Mouse (Mus musculus): ENCODE measurements around the gene Gm10310.
"Not testable (repeated sequence)": the region's sequence is repeated elsewhere in the genome, so short reads cannot be mapped to it uniquely, and the experiment has no call there.

The Gm10310 gene

DNA sequence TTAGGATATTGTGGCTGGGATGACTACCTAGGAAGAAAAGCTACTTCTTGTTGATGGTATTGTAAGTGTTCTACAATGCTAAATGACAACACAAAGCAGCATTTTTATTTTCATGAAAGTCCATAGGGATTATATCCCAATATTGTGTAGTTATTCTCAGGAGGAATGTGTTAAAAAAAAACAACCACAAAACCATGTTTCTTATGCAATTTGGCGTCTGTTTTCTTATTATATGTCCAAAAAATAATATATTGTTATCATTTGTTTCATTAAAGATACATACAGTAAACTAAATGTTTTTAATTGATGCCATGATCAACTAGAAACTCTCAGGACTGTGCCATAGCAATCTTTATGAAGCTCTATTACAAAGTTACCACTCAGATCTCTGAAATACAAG, at the start of gene Gm10310:
Gene Gm10310 (minus strand): TSS at position 101 of the 400 bp plus-strand sequence.
- DNase-seq (ENCODE audit: low read depth, low spot score): not testable (repeated sequence)

DNA sequence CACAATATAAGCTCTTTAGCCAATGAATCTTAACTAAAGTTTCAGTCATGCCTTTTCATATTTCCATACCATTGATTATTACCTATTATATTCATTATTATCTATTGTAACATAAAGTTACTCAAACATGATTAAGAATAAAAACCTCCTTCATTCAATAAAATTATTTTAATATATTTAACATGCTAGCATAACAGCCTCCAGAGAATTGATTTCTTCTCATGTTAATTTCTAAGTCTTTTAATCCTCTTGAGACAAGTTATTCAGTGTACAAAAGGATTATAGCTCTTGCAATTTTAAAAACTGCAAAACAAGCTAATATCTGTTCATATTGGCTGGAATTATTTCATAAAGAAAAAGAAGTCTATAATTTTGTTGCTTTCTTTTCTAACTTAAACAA, 45.2 kb upstream of the Gm10310 start, which contains the start of gene Olfr821:
Gene Olfr821 (plus strand): TSS at position 301 of the 400 bp plus-strand sequence.
- no peak for DNase-seq (ENCODE audit: low read depth, low spot score)

- no peak for DNase-seq (ENCODE audit: low read depth, low spot score)
These were observed 27.5 kb upstream of the Gm10310 start, which contains the start of gene Olfr820 for GRCm38 (mm10) chr10:130012321-130012720. TSS of gene Olfr820 (plus strand) at chr10:130012621.

DNA sequence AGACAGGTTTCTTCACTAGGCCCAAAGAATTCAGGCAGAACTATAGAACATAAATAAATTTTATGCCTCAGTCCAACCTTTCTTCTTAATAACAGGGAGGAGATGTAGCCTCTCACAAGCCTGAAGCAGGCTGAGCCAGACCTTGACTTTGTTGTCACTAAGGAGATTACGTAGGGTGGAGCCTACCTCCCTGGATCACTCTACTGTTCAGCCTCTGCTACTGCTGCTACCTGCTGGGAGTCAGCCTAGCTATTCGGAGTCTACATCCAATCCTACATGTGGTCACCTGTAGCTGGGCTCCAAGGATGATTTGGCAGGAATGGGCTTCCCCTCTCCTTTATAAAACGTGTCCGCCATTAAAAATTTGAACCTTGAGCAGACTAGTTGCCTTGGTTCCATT, 20.5 kb upstream of the Gm10310 start:
- peak; percentile 91 for DNase-seq (ENCODE audit: low read depth, low spot score)

- peak; percentile 94 for DNase-seq (ENCODE audit: low read depth, low spot score)
These were observed 19.2 kb upstream of the Gm10310 start for GRCm38 (mm10) chr10:130004104-130004503.

GRCm38 (mm10) chr10:129981867-129982266, 3.0 kb downstream of the Gm10310 start:
- DNase-seq (ENCODE audit: low read depth, low spot score): not testable (repeated sequence)

DNA sequence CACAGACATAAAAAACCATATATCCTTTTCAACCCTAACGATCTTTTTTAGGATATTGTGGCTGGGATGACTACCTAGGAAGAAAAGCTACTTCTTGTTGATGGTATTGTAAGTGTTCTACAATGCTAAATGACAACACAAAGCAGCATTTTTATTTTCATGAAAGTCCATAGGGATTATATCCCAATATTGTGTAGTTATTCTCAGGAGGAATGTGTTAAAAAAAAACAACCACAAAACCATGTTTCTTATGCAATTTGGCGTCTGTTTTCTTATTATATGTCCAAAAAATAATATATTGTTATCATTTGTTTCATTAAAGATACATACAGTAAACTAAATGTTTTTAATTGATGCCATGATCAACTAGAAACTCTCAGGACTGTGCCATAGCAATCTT, 8.8 kb downstream of the Gm10310 start, which contains the start of gene Olfr247:
Gene Olfr247 (minus strand): TSS at position 101 of the 400 bp plus-strand sequence.
- DNase-seq (ENCODE audit: low read depth, low spot score): not testable (repeated sequence)

DNA sequence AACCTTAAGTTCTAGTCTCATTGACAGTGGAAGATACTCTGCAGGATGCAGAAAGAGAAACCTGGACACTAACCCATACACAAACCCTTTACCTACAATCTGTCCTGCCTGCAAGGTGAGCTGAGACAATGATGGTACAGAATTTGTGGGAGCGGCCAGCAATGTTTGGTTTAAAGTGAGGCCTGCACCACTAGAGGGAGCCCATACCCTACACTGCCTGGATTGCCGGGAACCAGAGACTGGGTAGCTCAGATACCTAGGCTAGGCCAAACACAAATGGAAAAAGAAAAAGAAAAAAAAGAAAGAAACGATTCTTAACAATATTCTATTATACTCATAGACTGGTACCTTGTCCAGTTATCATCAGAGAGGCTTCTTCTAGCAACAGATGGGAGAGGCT, 11.9 kb downstream of the Gm10310 start:
- not testable (repeated sequence) for DNase-seq (ENCODE audit: low read depth, low spot score)

GRCm38 (mm10) chr10:129967166-129967565, 17.7 kb downstream of the Gm10310 start, which contains the start of gene Olfr819:
TSS of gene Olfr819 (minus strand) at chr10:129967266.
- not testable (repeated sequence) for DNase-seq (ENCODE audit: low read depth, low spot score)

- DNase-seq (ENCODE audit: low read depth, low spot score): not testable (repeated sequence)
These were observed 18.6 kb downstream of the Gm10310 start for GRCm38 (mm10) chr10:129966232-129966631.

DNA sequence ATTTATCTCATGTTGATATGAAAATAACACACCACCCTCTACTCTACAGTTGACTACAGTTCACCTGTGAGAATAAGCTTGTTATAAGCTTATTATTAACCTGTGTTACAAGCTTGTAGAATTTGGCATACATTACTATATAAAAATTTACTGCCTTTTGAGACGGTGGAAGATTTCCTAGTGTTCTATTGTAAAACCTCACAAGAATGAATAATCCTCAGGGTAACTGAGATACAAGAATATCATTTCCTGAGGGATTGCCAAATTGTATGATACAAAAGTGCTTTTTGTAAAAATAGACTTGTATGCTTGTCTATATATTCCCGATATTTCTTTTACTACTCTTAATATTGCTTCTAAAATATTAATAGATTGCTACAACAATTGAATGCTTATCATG, 35.9 kb downstream of the Gm10310 start, which contains the start of gene Olfr818:
Gene Olfr818 (minus strand): TSS at position 101 of the 400 bp plus-strand sequence.
- DNase-seq (ENCODE audit: low read depth, low spot score): no peak
